Mouse (Mus musculus): ENCODE measurements at regions not wholly inside any gene's neighbourhood (a gene's known extent, or its start where the extent isn't known, plus 50 kb on each side); places are given as distances from the start of the nearest gene placed in this dataset.

- TF ChIP-seq CTCF (IDR thresholded peaks at IDR 0.05; ENCODE audit: low read depth): no peak
- no peak for TF ChIP-seq EP300 (IDR thresholded peaks at IDR 0.05; ENCODE audit: low read depth)
Measured at GRCm38 (mm10) chr5:49645781-49646180, 121.1 kb upstream of the Kcnip4 start.
